Mouse (Mus musculus): Measurements from ENCODE around the gene Cul3.
"Not testable (repeated sequence)": the region's sequence is repeated elsewhere in the genome, so short reads cannot be mapped to it uniquely, and the experiment has no call there.

Gene Cul3

GRCm38 (mm10) chr1:80340436-80341376 is at the start of gene Cul3:
Gene Cul3, minus strand, starts transcription at chr1:80340480.
- peak; percentile 93 for DNase-seq

GRCm38 (mm10) chr1:80389518-80389917 is 49.2 kb upstream of the Cul3 start:
- no peak for DNase-seq

GRCm38 (mm10) chr1:80383613-80384589 is 43.6 kb upstream of the Cul3 start:
- DNase-seq, result no peak

GRCm38 (mm10) chr1:80382928-80383327 is 42.6 kb upstream of the Cul3 start:
- no peak for DNase-seq

GRCm38 (mm10) chr1:80381302-80381701 is 41.0 kb upstream of the Cul3 start:
- DNase-seq, result no peak

GRCm38 (mm10) chr1:80372010-80372409 is 31.7 kb upstream of the Cul3 start:
- no peak for DNase-seq

- no peak for DNase-seq
Measured at GRCm38 (mm10) chr1:80371189-80371889, 31.1 kb upstream of the Cul3 start.

- peak; percentile 48 for DNase-seq
Measured at GRCm38 (mm10) chr1:80363486-80363885, 23.2 kb upstream of the Cul3 start.

- DNase-seq, result peak; percentile 50
Measured at GRCm38 (mm10) chr1:80362946-80363345, 22.7 kb upstream of the Cul3 start.

GRCm38 (mm10) chr1:80362400-80362799 is 22.1 kb upstream of the Cul3 start:
- peak; percentile 8 for DNase-seq

GRCm38 (mm10) chr1:80361771-80362170 is 21.5 kb upstream of the Cul3 start:
- DNase-seq, result not testable (repeated sequence)

- no peak for DNase-seq
Measured at GRCm38 (mm10) chr1:80360038-80360608, 19.8 kb upstream of the Cul3 start.

GRCm38 (mm10) chr1:80340061-80340435 is 232 bp downstream of the Cul3 start:
- DNase-seq, result peak; percentile 77

GRCm38 (mm10) chr1:80339425-80340021 is 757 bp downstream of the Cul3 start:
- DNase-seq, result no peak

GRCm38 (mm10) chr1:80338398-80338797 is 1.9 kb downstream of the Cul3 start:
- no peak for DNase-seq

- peak; percentile 17 for DNase-seq
Measured at GRCm38 (mm10) chr1:80335726-80336368, 4.4 kb downstream of the Cul3 start.

GRCm38 (mm10) chr1:80335118-80335517 is 5.2 kb downstream of the Cul3 start:
- no peak for DNase-seq

- no peak for DNase-seq
Measured at GRCm38 (mm10) chr1:80330970-80331369, 9.3 kb downstream of the Cul3 start.

- DNase-seq, result no peak
Measured at GRCm38 (mm10) chr1:80325761-80326160, 14.5 kb downstream of the Cul3 start.

- no peak for DNase-seq
Measured at GRCm38 (mm10) chr1:80324370-80324769, 15.9 kb downstream of the Cul3 start.

GRCm38 (mm10) chr1:80315533-80316045 is 24.7 kb downstream of the Cul3 start:
- DNase-seq, result no peak

All from cerebellum, adult 8-10 months (tissue).